Mouse (Mus musculus) cerebellum, adult 2 months (tissue): ENCODE results near the gene Gp9.

Source experiments
- CTCF ChIP-seq: fragments of 200-500 bp; IDR thresholded peaks from 2 replicates; pipeline ENCODE4 v1.5.1; 2011; ENCODE audit warnings: low read depth, mild to moderate bottlenecking, control low read depth, low read length, moderate library complexity, borderline replicate concordance; ENCODE audit not compliant: insufficient read depth
- POLR2A ChIP-seq: fragments of 200-500 bp; IDR thresholded peaks from 2 replicates; pipeline ENCODE4 v1.6.1; 2011; ENCODE audit warnings: low read length, control low read depth, borderline replicate concordance; ENCODE audit not compliant: insufficient read depth

DNA sequence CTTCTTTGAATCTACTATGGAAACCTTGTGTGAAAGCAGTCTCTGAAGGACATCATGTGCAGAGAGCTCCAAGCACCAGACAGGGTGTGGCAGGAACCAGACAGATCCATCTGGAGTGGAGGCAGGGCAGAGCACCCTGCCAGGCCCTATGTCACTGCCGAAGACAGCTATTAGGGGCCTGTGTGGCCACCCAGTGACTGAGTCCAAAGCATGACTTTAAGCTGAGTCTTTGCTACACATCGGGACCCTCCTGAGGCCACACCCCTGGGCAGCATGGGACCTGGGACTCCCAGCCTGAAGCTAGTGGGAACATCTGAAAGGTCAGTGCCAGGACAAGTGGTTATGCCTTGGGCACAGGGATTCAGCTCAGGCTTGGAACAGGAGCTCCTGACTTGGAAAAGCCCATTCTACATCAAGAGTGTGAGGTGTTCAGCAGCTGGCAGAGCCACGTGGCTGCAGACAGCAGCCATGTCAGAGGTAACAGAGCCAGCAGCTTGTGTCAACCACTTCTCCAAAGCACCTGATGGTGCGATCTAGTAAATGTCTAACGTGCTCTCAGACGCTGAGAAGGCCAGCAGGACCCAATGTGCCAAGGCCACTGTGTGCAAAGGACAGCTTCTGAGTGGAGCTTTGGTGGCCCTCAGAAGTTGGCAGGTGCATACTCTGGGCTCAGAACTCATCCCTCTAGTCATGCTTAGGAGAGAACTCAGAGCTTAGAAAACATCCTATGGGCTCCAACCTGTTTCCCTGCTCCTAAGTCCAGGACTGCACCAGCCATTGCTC is 9.4 kb downstream of the Gp9 start:
- TF ChIP-seq POLR2A (no peak), CTCF (no peak)
